Mouse (Mus musculus) Patski (cell line): Measurements from ENCODE around the gene Mcf2l. TPM values are rescaled to one million over a fixed set of nuclear protein-coding genes. Genes with fewer than 3 reads are reported as not detected.

ENCODE experiments used
- ATAC-seq: fragments of 100-300 bp; one replicate; pipeline ENCODE4 v1.8.0; 2021
- CTCF ChIA-PET: fragments of 350-600 bp; sonication (Branson Sonifier 250); formaldehyde crosslinking; loops from one replicate; lab custom pipeline; 2022; ENCODE audit warnings: inconsistent platforms; lab: Charles Lee
- POLR2A ChIA-PET: fragments of 350-600 bp; sonication (Branson Sonifier 250); formaldehyde crosslinking; loops from one replicate; lab custom pipeline; 2022; ENCODE audit warnings: antibody characterized with exemption, inconsistent platforms; lab: Charles Lee
- DNase-seq: peaks from one replicate; pipeline ENCODE4 v3.0.0-alpha.2; 2011; ENCODE audit warnings: low read depth, low spot score
- H3K27me3 ChIP-seq: fragments of 371-371 bp; one replicate; pipeline ENCODE4 v1.5.1; 2021
- CTCF ChIP-seq: fragments of 100-300 bp; IDR thresholded peaks from one replicate; pipeline ENCODE4 v1.5.1; 2021
- in situ Hi-C: fragments of 300-500 bp; cut with MboI; formaldehyde crosslinking; loops from 3 replicates; pipeline ENCODE4 v1.11.1; 2018; ENCODE audit warnings: low pct_unique_long_range_greater_than_20kb, mixed read lengths
- polyA plus RNA-seq: library from polyadenylated mRNA; unstranded; gene quantifications from one replicate; pipeline ENCODE4 v1.2.3, GENCODE M21; 2021

Mcf2l gene
- polyA plus RNA-seq, 1 experiment from 2014 or later, result 6.8 TPM

DNA sequence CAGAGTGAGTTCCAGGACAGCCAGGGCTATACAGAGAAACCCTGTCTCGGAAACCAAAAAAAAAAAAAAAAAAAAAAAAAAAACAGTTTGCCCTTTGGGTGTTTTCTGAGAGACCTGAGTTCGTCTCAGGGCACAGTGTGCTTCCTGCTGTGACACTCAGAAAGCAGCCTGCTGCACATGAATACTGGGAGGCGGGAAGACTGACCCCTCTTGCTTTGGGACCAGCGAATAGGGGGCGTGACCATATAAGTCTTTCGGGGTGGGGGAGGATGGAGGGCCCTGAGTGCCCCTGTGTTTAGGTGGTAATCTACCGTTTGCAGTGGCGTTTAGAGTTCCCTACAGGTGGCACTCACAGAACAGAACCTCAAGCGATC, 636 bp upstream of the Mcf2l start:
- CTCF ChIA-PET, result no interaction called here
- ATAC-seq, result no peak
- peaks cover 3% of the 10 kb centered on the region for H3K27me3 ChIP-seq
- no peak for TF ChIP-seq CTCF
- DNase-seq, result no peak
- POLR2A ChIA-PET, result interaction anchor here (0.6 kb wide), 1 partner anchor 913 kb away, joined by 5 read pairs; no protein-coding TSS in a partner anchor
- in situ Hi-C loops, result no loop called here

DNA sequence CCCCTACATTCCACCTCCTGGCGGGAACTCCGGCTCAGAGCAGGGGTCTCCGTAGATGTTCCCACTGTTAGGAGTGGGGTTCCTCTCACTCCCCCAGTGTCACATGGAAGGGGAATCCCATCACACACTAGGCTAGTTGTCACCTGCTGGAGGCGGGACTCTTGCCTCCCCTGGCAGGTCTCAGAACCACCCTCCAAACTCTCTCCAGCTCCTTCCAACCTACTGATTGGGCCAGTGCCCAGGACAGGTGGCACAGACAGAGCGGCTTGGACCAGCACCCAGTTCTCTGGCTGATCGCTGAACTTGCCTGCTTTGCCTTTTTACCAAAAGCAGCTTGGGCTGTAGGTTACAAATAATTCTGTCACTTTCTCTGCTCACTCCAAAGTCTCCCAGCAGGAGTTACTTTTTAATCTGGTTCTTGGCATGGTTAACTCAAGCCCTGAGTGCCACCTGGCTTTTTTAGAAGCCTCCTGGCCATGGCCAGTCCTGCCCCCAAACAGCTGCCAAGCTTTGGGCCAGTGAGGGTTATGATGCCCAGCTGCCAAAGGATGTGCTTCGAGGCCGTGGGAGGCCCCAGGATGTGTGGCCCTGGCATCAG, 687 bp downstream of the Mcf2l start:
- DNase-seq (no peak), ATAC-seq (peak; percentile 32)
- ChIA-PET POLR2A (no interaction called here), CTCF (no interaction called here)
- no peak for TF ChIP-seq CTCF
- peaks cover 3% of the 10 kb centered on the region for H3K27me3 ChIP-seq
- in situ Hi-C loops, result no loop called here

GRCm38 (mm10) chr8:12874971-12875370, 1.4 kb downstream of the Mcf2l start:
- H3K27me3 ChIP-seq, result peaks cover 3% of the 10 kb centered on the region
- no peak for DNase-seq
- CTCF ChIA-PET, result no interaction called here
- in situ Hi-C loops, result no loop called here
- POLR2A ChIA-PET, result no interaction called here
- TF ChIP-seq CTCF, result no peak
- ATAC-seq, result no peak

- no peak for TF ChIP-seq CTCF
- no peak for DNase-seq
- H3K27me3 ChIP-seq, result peaks cover 3% of the 10 kb centered on the region
- in situ Hi-C loops, result no loop called here
- CTCF ChIA-PET, result no interaction called here
- POLR2A ChIA-PET, result no interaction called here
- ATAC-seq, result no peak
Observed at GRCm38 (mm10) chr8:12877126-12877525, 3.5 kb downstream of the Mcf2l start.

DNA sequence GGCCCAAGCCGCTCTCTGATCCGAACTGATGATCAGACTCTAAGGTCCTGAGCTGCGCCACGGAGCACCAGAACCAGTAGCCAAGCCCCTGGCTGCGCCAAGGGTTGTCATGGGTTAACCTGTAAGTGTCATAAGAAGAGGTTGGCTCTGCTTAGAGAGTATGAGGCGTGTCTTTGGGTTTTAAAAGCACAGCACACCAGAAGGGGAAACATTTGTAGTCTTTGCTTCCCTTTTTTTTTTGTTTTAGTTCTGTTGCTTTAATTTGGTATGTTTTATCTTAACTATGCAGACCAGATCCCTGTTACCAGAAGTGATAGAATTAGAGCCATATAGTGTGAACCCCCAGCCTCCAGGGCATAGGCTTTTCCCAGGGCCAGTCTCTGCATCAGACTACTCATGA, 6.6 kb downstream of the Mcf2l start:
- no peak for TF ChIP-seq CTCF
- no peak for DNase-seq

GRCm38 (mm10) chr8:12883051-12884004, 9.7 kb downstream of the Mcf2l start:
- in situ Hi-C loops, result no loop called here
- DNase-seq (no peak), ATAC-seq (no peak)
- POLR2A ChIA-PET, result interaction anchor here (0.6 to 0.7 kb wide), 2 partner anchors 351 to 901 kb away, joined by 3 to 7 read pairs; no protein-coding TSS in a partner anchor
- CTCF ChIA-PET, result no interaction called here
- TF ChIP-seq CTCF, result no peak
- H3K27me3 ChIP-seq, result no peaks in the 10 kb centered on the region

More for the DNA sequence above, 6.6 kb downstream of the Mcf2l start:
- no peaks in the 10 kb centered on the region for H3K27me3 ChIP-seq
- ChIA-PET CTCF (no interaction called here), POLR2A (interaction anchor here (0.6 kb wide), 1 partner anchor 280 kb away, joined by 3 read pairs; no protein-coding TSS in a partner anchor)
- in situ Hi-C loops, result no loop called here
- ATAC-seq, result no peak

DNA sequence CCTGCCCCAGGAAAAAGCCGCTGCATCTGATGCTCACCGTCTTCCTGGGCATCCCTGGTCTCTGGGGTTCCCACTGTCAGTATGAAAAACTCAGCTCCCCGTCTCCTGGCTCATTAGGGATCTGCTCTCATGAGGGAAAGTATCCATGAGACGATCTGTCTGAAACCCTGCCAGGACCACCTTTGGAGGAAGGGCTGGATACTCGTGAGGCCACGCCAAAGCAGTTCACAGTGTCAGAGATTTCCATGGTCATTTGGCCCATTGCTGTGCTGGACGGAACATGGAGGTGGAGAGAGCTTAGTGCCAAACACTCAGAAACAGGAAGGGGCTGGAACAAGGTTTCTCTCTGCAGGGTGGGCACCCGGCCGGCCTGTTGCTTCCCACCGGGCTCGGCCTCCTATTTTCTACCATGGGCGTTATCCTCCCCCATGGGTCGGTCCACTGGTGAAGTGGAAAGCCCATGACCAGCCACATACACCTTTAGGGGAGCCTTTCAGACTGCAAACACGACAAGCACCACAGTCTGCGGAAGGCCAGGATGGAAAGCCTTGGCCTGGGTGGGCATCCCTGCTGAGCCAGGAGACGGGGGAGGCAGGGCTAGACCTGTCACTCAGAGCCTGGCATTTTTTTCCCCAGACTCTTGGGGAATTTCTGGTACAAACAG, 14.3 kb downstream of the Mcf2l start:
- ChIA-PET POLR2A (no interaction called here), CTCF (interaction anchor here (1.1 kb wide), 1 partner anchor 8 kb away, joined by 4 read pairs; no protein-coding TSS in a partner anchor)
- TF ChIP-seq CTCF, result no peak
- no peak for ATAC-seq
- in situ Hi-C loops, result no loop called here
- no peak for DNase-seq
- no peaks in the 10 kb centered on the region for H3K27me3 ChIP-seq

DNA sequence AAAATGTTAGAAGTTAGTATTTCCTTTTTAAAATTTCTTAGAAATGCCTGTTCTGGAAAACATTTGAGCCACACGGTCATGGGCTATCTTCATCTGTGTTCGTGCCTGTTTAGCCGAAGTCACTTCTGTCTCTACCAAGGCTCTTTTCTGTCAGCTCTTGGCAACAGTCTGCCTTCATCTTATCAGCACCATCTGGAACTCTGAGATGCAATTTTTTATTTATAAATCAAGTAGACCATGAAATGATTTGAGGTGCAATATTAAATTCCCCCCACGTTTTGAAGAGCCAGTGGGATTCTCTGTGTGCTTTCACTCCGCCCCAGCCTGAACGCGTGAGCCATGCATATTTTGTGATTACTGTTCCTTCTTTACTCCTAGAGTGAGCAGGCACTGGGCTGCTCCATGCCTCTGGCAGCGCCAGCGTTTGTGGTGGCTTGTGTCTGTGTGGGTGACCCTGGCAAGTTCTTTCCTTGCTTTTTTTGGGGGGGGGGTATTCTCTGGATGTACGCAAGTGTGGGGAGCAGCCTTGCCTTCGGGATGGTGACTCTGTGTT, 15.5 kb downstream of the Mcf2l start:
- TF ChIP-seq CTCF, result no peak
- ChIA-PET CTCF (no interaction called here), POLR2A (no interaction called here)
- ATAC-seq, result no peak
- in situ Hi-C loops, result no loop called here
- DNase-seq, result no peak
- H3K27me3 ChIP-seq, result no peaks in the 10 kb centered on the region

- CTCF ChIA-PET, result interaction anchor here (1.3 kb wide), 1 partner anchor 321 kb away, joined by 3 read pairs; no protein-coding TSS in a partner anchor
- no peak for TF ChIP-seq CTCF
- no peak for ATAC-seq
- in situ Hi-C loops, result loop anchor here (10.0 kb wide), 1 partner anchor 322 kb away; no protein-coding TSS in a partner anchor
- no peaks in the 10 kb centered on the region for H3K27me3 ChIP-seq
- no peak for DNase-seq
- POLR2A ChIA-PET, result no interaction called here
Observed at GRCm38 (mm10) chr8:12892882-12893446, 19.4 kb downstream of the Mcf2l start.
